ENCODE assay signal across 8 mouse cellular contexts in the genomic region with DNA sequence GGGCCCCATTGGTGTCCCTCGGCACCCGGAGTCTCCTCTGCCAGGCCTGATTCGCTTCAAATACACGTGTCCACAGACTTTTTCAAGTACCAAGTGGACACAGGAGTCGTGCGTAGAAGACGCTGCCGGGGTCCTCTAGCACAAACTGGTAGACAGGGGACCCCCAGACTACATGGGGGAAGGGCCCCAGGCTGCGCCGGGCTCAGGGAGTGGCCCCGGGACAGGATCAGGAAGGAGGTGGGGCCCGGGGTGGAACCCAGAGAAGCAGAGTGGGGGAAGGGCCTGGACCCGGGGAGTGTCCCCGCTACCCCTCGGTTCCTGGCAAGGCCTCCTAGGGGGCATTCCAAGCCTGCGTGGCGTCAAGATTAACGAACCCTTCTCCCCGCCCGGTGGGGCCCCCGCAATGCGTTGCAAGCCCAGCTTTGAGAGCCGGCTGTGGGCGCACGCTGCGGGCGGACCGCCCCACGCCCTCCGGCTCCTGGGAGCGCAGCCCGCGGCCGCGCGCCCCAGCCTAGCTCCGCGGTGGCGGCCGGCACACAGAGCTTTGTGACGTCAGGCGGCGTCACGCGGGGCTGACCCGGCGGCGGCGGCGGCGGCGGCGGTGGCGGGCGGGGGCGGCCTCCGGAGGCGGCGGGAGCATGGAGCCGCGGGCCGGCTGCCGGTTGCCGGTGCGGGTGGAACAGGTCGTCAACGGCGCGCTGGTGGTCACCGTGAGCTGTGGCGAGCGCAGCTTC. TPM values are rescaled to one million over a fixed set of nuclear protein-coding genes. Genes with fewer than 3 reads are reported as not detected.
DNase-seq lines count a peak whose midpoint lies in the region; ATAC-seq and TF ChIP-seq lines count a peak whose summit lies in the region.

TSS of gene Pwwp2b (plus strand) at position 602 of the 734 bp plus-strand sequence.

- TF ChIP-seq RAD21 in CH12.LX (IDR thresholded peaks at IDR 0.05; ENCODE audit: low read depth, low read length): no peak

- DNase-seq in CH12.LX (ENCODE audit: extremely low read depth): peak; percentile 9
- peak; percentile 71 for DNase-seq in cerebellum, adult 11 months
- DNase-seq in forelimb bud, embryonic 11.5 days (ENCODE audit: low read depth, low spot score): peak; percentile 51
- peak; percentile 68 for DNase-seq in layer of hippocampus, adult 9-11 months
- peak; percentile 90 for DNase-seq in lung, postnatal 0 days (ENCODE audit: low spot score)
- DNase-seq in ovary, postnatal 10 days (ENCODE audit: low spot score): peak; percentile 76
- peak; percentile 68 for DNase-seq in thymus, postnatal 0 days (ENCODE audit: low spot score)

- dilution Hi-C loops in CH12.LX (cut with MboI; ENCODE audit: extremely low pct_ligation_motif_present, extremely low pct_unique_long_range_greater_than_20kb, low sequenced_read_pairs): no loop called here

- peaks cover 98% of the 10 kb centered on the region for H3K27me3 ChIP-seq in CH12.LX (replicated peaks)
- no peaks in the 10 kb centered on the region for H3K27me3 ChIP-seq in lung, postnatal 0 days (replicated peaks; ENCODE audit: insufficient read depth, low read length)

- no peak within 1 kb of the TSS for H3K27ac ChIP-seq in CH12.LX (ENCODE audit: insufficient read depth, low read depth)
- peak within 1 kb of the TSS; percentile 91 for H3K27ac ChIP-seq in lung, postnatal 0 days (ENCODE audit: low read length)

- H3K36me3 ChIP-seq in CH12.LX (replicated peaks in 1 of 2; ENCODE audit: control insufficient read depth in 1 of 2, insufficient read depth in 1 of 2, low read length in 1 of 2): no peaks in the 10 kb centered on the region
- no peaks in the 10 kb centered on the region for H3K36me3 ChIP-seq in lung, postnatal 0 days (ENCODE audit: insufficient read depth, low read length)

- no peak for TF ChIP-seq POLR2A in CH12.LX (IDR thresholded peaks at IDR 0.05; ENCODE audit: low read depth, low read length)

- ATAC-seq in hematopoietic stem cell, adult 5-6 weeks (replicated peaks in 1 of 2; ENCODE audit: insufficient read depth in 1 of 2, low FRiP score in 2 of 2, low TSS enrichment in 1 of 2, low read depth in 1 of 2, poor library complexity in 2 of 2, severe bottlenecking in 2 of 2): peak; percentile 68 to 69
- ATAC-seq in lung, postnatal 0 days: peak; percentile 85

- peak within 1 kb of the TSS in 2 of 3 experiments; percentile 34 to 69 for H3K4me3 ChIP-seq in CH12.LX (replicated peaks in 1 of 3; ENCODE audit: low read depth in 2 of 3, low read length in 2 of 3, poor library complexity in 1 of 3)
- peak within 1 kb of the TSS; percentile 81 for H3K4me3 ChIP-seq in lung, postnatal 0 days (ENCODE audit: low read depth, low read length)

- peak within 1 kb of the TSS; percentile 24; the same call in 1 of the 2 replicates for H3K9ac ChIP-seq in CH12.LX (ENCODE audit: insufficient read depth, low read depth)
- peak within 1 kb of the TSS; percentile 78 for H3K9ac ChIP-seq in lung, postnatal 0 days (replicated peaks; ENCODE audit: low read depth)

- TF ChIP-seq EP300 in CH12.LX (IDR thresholded peaks at IDR 0.05; ENCODE audit: low read length): no peak
- TF ChIP-seq EP300 in lung, postnatal 0 days (IDR thresholded peaks at IDR 0.05): peak; percentile 51; the same call in 1 of the 2 replicates

- H3K9me3 ChIP-seq in CH12.LX (replicated peaks; ENCODE audit: low read length): no peaks in the 10 kb centered on the region
- H3K9me3 ChIP-seq in lung, postnatal 0 days (ENCODE audit: low read length): no peaks in the 10 kb centered on the region

- TF ChIP-seq CTCF in CH12.LX (conservative IDR thresholded peaks at IDR 0.05 in 1 of 2, IDR thresholded peaks at IDR 0.05 in 1 of 2; ENCODE audit: low read depth in 2 of 2, low read length in 2 of 2): no peak
- TF ChIP-seq CTCF in lung, postnatal 0 days (IDR thresholded peaks at IDR 0.05): peak; percentile 19; the same call in 1 of the 2 replicates

- H3K4me1 ChIP-seq in CH12.LX (ENCODE audit: control insufficient read depth in 1 of 2, insufficient read depth in 2 of 2): peaks cover 0 to 12% of the 10 kb centered on the region in 2 experiments; a peak in 3 of 4 replicates
- peaks cover 53% of the 10 kb centered on the region for H3K4me1 ChIP-seq in lung, postnatal 0 days (ENCODE audit: insufficient read depth, low read depth, low read length)

- peak within 1 kb of the TSS; percentile 74 for H3K4me2 ChIP-seq in CH12.LX (ENCODE audit: insufficient read depth, low read depth, poor library complexity, severe bottlenecking)
- peak within 1 kb of the TSS; percentile 77 for H3K4me2 ChIP-seq in lung, postnatal 0 days (replicated peaks; ENCODE audit: low read depth, low read length)

- no peaks in the 10 kb centered on the region for H3K79me2 ChIP-seq in CH12.LX (replicated peaks; ENCODE audit: control insufficient read depth, extremely low read depth, insufficient read depth, poor library complexity, severe bottlenecking)

- in situ Hi-C loops in CH12.LX (cut with MboI; ENCODE audit: low pct_ligation_motif_present, low pct_unique_long_range_greater_than_20kb, low sequenced_read_pairs): no loop called here

- WGBS in lung, postnatal 0 days: under 1% methylated on average over 34 of the region's 72 CpGs

TF ChIP-seq in CH12.LX, 34 proteins besides CTCF, POLR2A, EP300 and RAD21:
- peak; percentile 26; the same call in 1 of the 2 replicates for TF ChIP-seq MXI1 (IDR thresholded peaks at IDR 0.05; ENCODE audit: low read depth, low read length)
- TF ChIP-seq POLR2AphosphoS2 (IDR thresholded peaks at IDR 0.05; ENCODE audit: low read depth, low read length): no peak

RNA-seq across cellular contexts. Expression of gene Pwwp2b, which starts in this region (rescaled TPM):
- total RNA-seq in CH12.LX (2012; rRNA removed): 0.08 TPM in 1 of 2 replicates, not detected in the other
- not detected in 2 replicates for total RNA-seq in CH12.LX (2014; rRNA removed)
- not detected in 2 replicates for polyA plus RNA-seq in CH12.LX (2012; ENCODE audit: insufficient read length, low read depth)
- 4.1 and 7.5 TPM in 2 replicates for total RNA-seq in hematopoietic stem cell, adult 5-6 weeks (2017)
- polyA plus RNA-seq in lung, postnatal 0 days (2015; fragmentation: Nextera tagmentation; extraction: Ambion mirVana): 23.6 and 27.5 TPM in 2 replicates
- polyA plus RNA-seq in thymus, postnatal 0 days (2015; fragmentation: Nextera tagmentation; extraction: Ambion mirVana): 3.7 and 3.9 TPM in 2 replicates

Comparison
In these comparisons a context has a peak if more than half of its experiments do, and no peak if none do; other contexts are left out.
1. Peak in DNase-seq, H3K4me3 ChIP-seq, H3K9ac ChIP-seq and H3K4me2 ChIP-seq in CH12.LX; RNA of the gene not detected or under 1 TPM.
2. DNase-seq: peak in every context shown above with its lines; median percentile 90 in lung, postnatal 0 days; 76 in ovary, postnatal 10 days; 71 in cerebellum, adult 11 months; 68 in layer of hippocampus, adult 9-11 months; 68 in thymus, postnatal 0 days; 51 in forelimb bud, embryonic 11.5 days; 9 in CH12.LX.